13 mouse cellular contexts compared by ENCODE assay signal in genomic region chr14:12047637-12048036, GRCm38 (mm10).
"Had no signal": no experiment of that assay in that cellular context is flagged by ENCODE, and none has a peak within 500 bp of the region (broad histone marks: within the 10 kb centered on the region; RNA-seq: fewer than 3 reads in every experiment).

No protein-coding gene starts in this region.

- H3K9me3 ChIP-seq: limb, embryonic 12.5 days; limb, embryonic 15.5 days; liver, embryonic 13.5 days had no signal

- DNase-seq: left cerebral cortex, postnatal 4 days; liver, embryonic 13.5 days; lung, adult 2 months; lung, postnatal 14 days; lung, postnatal 4 days; midbrain, embryonic 14.5 days; thymus, adult 2 months; thymus, postnatal 14 days; thymus, postnatal 4 days had no signal

- H3K4me3 ChIP-seq: limb, embryonic 12.5 days; limb, embryonic 15.5 days; liver, embryonic 13.5 days had no signal

- H3K27me3 ChIP-seq: limb, embryonic 12.5 days; limb, embryonic 15.5 days; liver, embryonic 13.5 days had no signal

- H3K27ac ChIP-seq: limb, embryonic 12.5 days; limb, embryonic 15.5 days; liver, embryonic 13.5 days; stomach, postnatal 0 days had no signal

- H3K4me1 ChIP-seq: limb, embryonic 12.5 days; limb, embryonic 15.5 days; liver, embryonic 13.5 days had no signal

- H3K9ac ChIP-seq: limb, embryonic 12.5 days; limb, embryonic 15.5 days; liver, embryonic 13.5 days had no signal

- H3K36me3 ChIP-seq: limb, embryonic 12.5 days; limb, embryonic 15.5 days; liver, embryonic 13.5 days had no signal

- H3K4me2 ChIP-seq: limb, embryonic 12.5 days; limb, embryonic 15.5 days; liver, embryonic 13.5 days; midbrain, embryonic 11.5 days had no signal
